In the genomic region with DNA sequence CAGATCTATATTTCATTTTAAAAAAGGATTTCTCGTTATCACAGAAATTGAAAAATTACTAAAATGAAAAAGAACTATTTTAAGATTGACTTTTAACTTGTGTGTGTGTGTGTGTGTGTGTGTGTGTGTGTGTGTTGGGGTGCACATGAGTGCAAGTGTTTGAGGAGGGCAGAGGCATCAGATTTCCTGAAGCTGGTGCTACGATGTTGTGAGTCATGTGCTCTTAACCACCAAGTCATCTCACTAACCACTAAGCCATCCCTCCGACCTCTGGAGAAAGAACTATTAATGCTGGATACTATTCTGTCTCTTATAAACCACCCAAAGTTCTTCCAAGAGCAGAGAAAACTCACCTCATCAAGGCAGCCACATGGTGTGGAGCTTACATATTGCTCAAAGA, we compare ENCODE assay signal across 18 mouse cellular contexts.
"Had no signal": no experiment of that assay in that cellular context is flagged by ENCODE, and none has a peak within 500 bp of the region (broad histone marks: within the 10 kb centered on the region; RNA-seq: fewer than 3 reads in every experiment).

No protein-coding gene starts in this region.

- H3K4me3 ChIP-seq: midbrain, embryonic 10.5 days; midbrain, embryonic 13.5 days; myocyte; neural tube, embryonic 13.5 days; neural tube, embryonic 15.5 days had no signal

- ATAC-seq: midbrain, embryonic 13.5 days; midbrain, embryonic 16.5 days had no signal

- H3K36me3 ChIP-seq: neural tube, embryonic 13.5 days; neural tube, embryonic 15.5 days had no signal

- H3K9me3 ChIP-seq: midbrain, embryonic 10.5 days; midbrain, embryonic 13.5 days; neural tube, embryonic 13.5 days; neural tube, embryonic 15.5 days had no signal

- H3K27me3 ChIP-seq: neural tube, embryonic 13.5 days; neural tube, embryonic 15.5 days had no signal

- H3K9ac ChIP-seq: lung, embryonic 14.5 days; midbrain, embryonic 13.5 days; neural tube, embryonic 13.5 days; neural tube, embryonic 15.5 days had no signal

- H3K27ac ChIP-seq: midbrain, embryonic 10.5 days; midbrain, embryonic 13.5 days; neural tube, embryonic 13.5 days; neural tube, embryonic 15.5 days had no signal

- H3K4me2 ChIP-seq: lung, embryonic 14.5 days; midbrain, embryonic 13.5 days; neural tube, embryonic 13.5 days; neural tube, embryonic 15.5 days had no signal

- DNase-seq: lung, adult 18-20 months; lung, embryonic 14.5 days; lung, postnatal 10 days; lung, postnatal 4 days; retina, postnatal 1 day; right cerebral cortex, adult 18-20 months; right cerebral cortex, postnatal 25 days; right cerebral cortex, postnatal 4 days; spleen, adult 18-20 months; thymus, adult 18-20 months; thymus, postnatal 14 days; thymus, postnatal 36 days had no signal
